Mouse (Mus musculus) lung, postnatal 0 days (tissue): ENCODE results near the gene Ddx58. TPM values are rescaled to one million over a fixed set of nuclear protein-coding genes. Genes with fewer than 3 reads are reported as not detected.

ENCODE experiments used
- ATAC-seq: fragments of 200-750 bp; cut with Nextera tagmentation; 2 replicates; pipeline ENCODE4 v1.8.0; 2017; ENCODE audit warnings: moderate library complexity
- DNase-seq: peaks from one replicate; pipeline ENCODE4 v3.0.0-alpha.2; 2016; ENCODE audit warnings: low spot score
- H3K27ac ChIP-seq: fragments of 300-500 bp; sonication (generic); 2 replicates; pipeline ENCODE4 v1.5.1; 2014; ENCODE audit warnings: antibody characterized with exemption, mild to moderate bottlenecking, low read length, mixed read lengths
- H3K27me3 ChIP-seq: fragments of 300-500 bp; sonication (generic); replicated peaks from 2 replicates; pipeline ENCODE4 v1.6.1; 2014; ENCODE audit warnings: low read length, mixed read lengths; ENCODE audit not compliant: insufficient read depth
- H3K36me3 ChIP-seq: fragments of 300-500 bp; sonication (generic); 2 replicates; pipeline ENCODE4 v1.6.1; 2014; ENCODE audit warnings: low read length, mixed read lengths; ENCODE audit not compliant: insufficient read depth
- H3K4me1 ChIP-seq: fragments of 300-500 bp; sonication (generic); 2 replicates; pipeline ENCODE4 v1.6.1; 2014; ENCODE audit warnings: antibody characterized with exemption, low read depth, low read length, mixed read lengths; ENCODE audit not compliant: insufficient read depth
- H3K4me2 ChIP-seq: fragments of 300-500 bp; sonication (generic); replicated peaks from 2 replicates; pipeline ENCODE4 v1.6.1; 2014; ENCODE audit warnings: low read depth, mild to moderate bottlenecking, low read length, moderate library complexity, mixed read lengths
- H3K4me3 ChIP-seq: fragments of 300-500 bp; sonication (generic); 2 replicates; pipeline ENCODE4 v1.5.1; 2014; ENCODE audit warnings: low read depth, low read length
- H3K9ac ChIP-seq: fragments of 300-500 bp; sonication (generic); replicated peaks from 2 replicates; pipeline ENCODE4 v1.6.1; 2014; ENCODE audit warnings: low read depth, mild to moderate bottlenecking
- H3K9me3 ChIP-seq: fragments of 300-500 bp; sonication (generic); 2 replicates; pipeline ENCODE4 v1.6.1; 2016; ENCODE audit warnings: low read length, mixed read lengths
- CTCF ChIP-seq: IDR thresholded peaks from 2 replicates; pipeline ENCODE4 v1.5.1; 2016; ENCODE audit warnings: antibody characterized with exemption, mild to moderate bottlenecking
- EP300 ChIP-seq: IDR thresholded peaks from 2 replicates; pipeline ENCODE4 v1.6.1; 2016; ENCODE audit warnings: antibody characterized with exemption, mild to moderate bottlenecking, control low read depth
- WGBS: fragments of 180-500 bp; shearing (Covaris S2); extraction: QIAGEN DNeasy Blood & Tissue Kit; methylation state at CpG from one replicate; pipeline ENCODE4 v1.1.7; 2014; 5-methylcytosine and 5-hydroxymethylcytosine counted together
- polyA plus RNA-seq: library from polyadenylated mRNA; unstranded; fragments of >200 nt; fragmentation: Nextera tagmentation; extraction: Ambion mirVana; gene quantifications from 2 replicates; pipeline ENCODE4 v1.2.1, GENCODE M21; 2015

Ddx58 gene
- polyA plus RNA-seq, 1 experiment from 2014 or later: 15.3 TPM

DNA sequence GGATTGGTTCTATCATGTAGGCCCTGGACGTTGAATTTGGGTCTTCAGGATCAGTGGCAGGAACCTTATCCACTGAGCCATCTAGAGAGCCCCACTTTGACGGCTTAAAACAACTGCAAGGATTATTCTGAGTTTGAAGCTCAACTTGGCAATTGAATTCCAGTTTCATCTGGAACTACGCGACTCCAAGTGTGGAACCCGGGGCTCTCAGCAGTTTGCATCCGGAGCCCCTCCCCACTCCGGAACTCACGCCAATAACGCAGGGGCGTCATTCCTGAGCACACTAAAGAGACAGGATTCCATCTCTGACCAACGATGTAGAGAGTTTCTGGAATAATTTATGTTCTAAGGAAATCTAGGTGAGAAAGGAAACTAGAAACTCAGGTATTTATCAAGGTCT is 12.5 kb downstream of the Ddx58 start:
- DNase-seq (no peak), ATAC-seq (no peak)
- Histone ChIP-seq H3K4me2 (no peak overlapping the region), H3K27me3 (no peaks in the 10 kb centered on the region), H3K4me3 (no peak overlapping the region), H3K9ac (no peak overlapping the region), H3K27ac (no peak overlapping the region), H3K9me3 (no peaks in the 10 kb centered on the region), H3K36me3 (peaks cover 5% of the 10 kb centered on the region; the same call in 1 of the 2 replicates), H3K4me1 (no peaks in the 10 kb centered on the region)
- TF ChIP-seq EP300 (no peak), CTCF (no peak)
- WGBS: 72% methylated on average over 11 of the region's 11 CpGs

DNA sequence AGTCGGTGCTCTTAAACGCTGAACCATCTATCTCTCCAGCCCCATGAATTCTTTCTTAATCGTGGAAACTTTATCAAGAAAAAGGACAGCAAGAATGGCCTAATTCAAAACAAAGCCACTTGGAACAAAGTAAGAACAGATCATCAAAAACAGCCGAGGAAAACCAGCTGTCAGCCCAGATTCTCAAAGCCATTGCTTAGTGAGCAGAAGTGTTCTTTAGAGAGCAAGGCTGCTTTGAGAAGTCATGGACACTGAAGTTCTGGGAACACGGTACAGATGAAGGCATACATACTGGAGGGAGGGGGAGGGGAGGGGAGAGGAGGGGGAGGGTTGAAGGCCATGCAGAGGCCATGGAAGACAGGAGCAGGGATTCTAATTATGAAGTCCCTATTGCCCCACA is 13.5 kb downstream of the Ddx58 start:
- H3K9ac ChIP-seq: no peak overlapping the region
- H3K27me3 ChIP-seq: no peaks in the 10 kb centered on the region
- H3K4me3 ChIP-seq: no peak overlapping the region
- TF ChIP-seq CTCF: no peak
- no peak for TF ChIP-seq EP300
- H3K9me3 ChIP-seq: no peaks in the 10 kb centered on the region
- no peaks in the 10 kb centered on the region for H3K4me1 ChIP-seq
- ATAC-seq: peak; percentile 88
- WGBS: 53% methylated on average over 5 of the region's 5 CpGs
- no peak overlapping the region; the same call in 1 of the 2 replicates for H3K27ac ChIP-seq
- H3K36me3 ChIP-seq: peaks cover 5% of the 10 kb centered on the region; the same call in 1 of the 2 replicates
- peak; percentile 78 for DNase-seq
- no peak overlapping the region for H3K4me2 ChIP-seq

DNA sequence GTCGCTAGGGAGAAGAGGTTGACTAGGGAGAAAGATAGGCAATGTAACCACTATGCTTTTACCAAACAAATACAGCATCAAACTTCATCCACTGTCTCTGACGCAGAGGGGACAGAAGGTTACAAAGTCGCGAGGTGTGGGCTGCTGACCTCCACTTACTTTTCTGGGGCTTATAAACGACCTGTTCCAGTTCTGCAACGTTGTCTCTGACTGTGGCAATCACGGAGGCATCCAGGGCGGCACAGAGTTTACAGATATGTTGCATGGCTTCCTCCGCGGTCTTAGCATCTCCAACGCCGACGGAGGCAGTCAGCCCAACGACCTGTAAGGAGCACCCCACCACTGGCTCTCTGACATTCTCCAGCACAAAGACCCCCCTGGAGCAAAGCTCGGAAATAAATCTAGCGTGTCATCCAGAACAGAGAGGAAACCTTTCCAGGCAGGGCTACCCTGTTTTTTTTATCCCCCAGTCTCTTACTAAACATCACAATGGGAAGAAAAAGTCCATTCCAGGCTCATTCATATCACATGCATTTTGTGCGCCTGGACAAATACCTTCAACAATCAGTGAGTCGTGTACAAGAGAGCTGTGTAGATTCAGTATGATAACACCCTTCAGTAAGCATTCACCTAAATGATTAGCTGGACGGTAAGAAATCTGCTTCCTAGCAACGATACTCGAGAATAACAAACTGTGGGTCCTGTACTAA is 17.6 kb downstream of the Ddx58 start:
- H3K9me3 ChIP-seq: no peaks in the 10 kb centered on the region
- 48% methylated on average over 21 of the region's 21 CpGs for WGBS
- H3K27me3 ChIP-seq: no peaks in the 10 kb centered on the region
- H3K9ac ChIP-seq: no peak overlapping the region
- ATAC-seq (no peak), DNase-seq (no peak)
- TF ChIP-seq EP300: no peak
- no peak for TF ChIP-seq CTCF
- no peak overlapping the region for H3K4me3 ChIP-seq
- H3K4me1 ChIP-seq: no peaks in the 10 kb centered on the region
- H3K27ac ChIP-seq: no peak overlapping the region
- no peaks in the 10 kb centered on the region for H3K36me3 ChIP-seq
- no peak overlapping the region for H3K4me2 ChIP-seq

DNA sequence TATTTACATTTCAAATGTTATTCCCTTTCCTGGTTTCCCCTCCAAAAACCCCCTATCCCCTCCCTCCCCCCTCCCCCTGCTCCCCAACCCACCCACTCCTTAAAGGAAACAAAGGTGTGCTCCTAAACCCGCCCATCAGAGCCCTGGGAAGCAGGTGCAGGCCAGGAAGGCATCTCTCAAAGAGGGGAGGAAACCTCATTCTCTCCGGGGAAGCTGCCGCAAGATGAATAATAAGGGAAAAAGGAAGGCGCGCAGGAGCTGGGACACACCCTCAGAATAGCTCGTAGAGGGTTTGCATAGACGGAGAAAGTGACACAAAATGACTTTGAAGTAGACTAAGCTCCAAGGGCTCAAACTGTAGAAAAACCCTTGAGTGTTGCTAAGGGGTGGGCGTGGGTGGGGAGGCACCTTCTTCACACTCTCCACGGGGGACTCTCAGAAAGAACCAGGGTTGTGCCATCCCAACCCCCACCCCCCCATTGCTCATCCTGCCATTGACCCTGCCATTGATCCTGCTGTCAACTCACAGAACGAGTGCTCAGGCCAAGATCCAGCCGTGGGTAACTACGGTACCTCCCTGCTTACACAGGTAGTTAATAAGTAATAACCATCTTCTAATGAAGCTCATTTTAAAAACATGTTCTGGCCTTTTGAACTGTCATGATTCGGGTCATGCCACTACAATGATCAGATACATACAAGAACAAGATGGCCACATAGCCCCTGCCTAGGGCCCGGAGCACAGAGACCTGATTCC is 18.4 kb downstream of the Ddx58 start:
- no peak overlapping the region for H3K4me2 ChIP-seq
- WGBS: 29% methylated on average over 14 of the region's 14 CpGs
- no peak for DNase-seq
- no peaks in the 10 kb centered on the region for H3K4me1 ChIP-seq
- H3K4me3 ChIP-seq: no peak overlapping the region
- H3K36me3 ChIP-seq: peaks cover 2% of the 10 kb centered on the region; the same call in 1 of the 2 replicates
- no peaks in the 10 kb centered on the region for H3K9me3 ChIP-seq
- H3K27me3 ChIP-seq: no peaks in the 10 kb centered on the region
- no peak for TF ChIP-seq EP300
- no peak for ATAC-seq
- H3K27ac ChIP-seq: no peak overlapping the region
- H3K9ac ChIP-seq: no peak overlapping the region

DNA sequence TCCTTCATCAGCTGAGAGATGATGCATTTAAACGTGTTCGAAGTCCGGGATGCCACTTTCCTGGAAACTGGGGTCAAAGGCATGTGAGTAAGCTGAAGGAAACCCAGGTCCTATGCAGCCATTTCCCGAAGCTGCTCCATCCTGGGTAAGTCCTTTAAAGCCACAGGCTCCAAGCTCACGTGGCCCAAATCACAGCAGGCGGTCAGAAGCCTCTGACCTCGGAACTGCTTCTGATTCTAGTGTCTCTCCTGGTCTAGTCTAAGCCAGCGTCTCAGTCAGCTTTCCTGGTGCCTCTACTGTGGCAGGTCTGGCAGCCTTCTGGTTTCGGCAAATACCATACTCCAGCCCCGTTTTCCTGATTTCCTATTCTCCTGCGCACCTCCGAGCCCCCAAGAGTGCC is 19.2 kb downstream of the Ddx58 start:
- Histone ChIP-seq H3K4me2 (no peak overlapping the region), H3K27me3 (no peaks in the 10 kb centered on the region), H3K36me3 (peaks cover 3% of the 10 kb centered on the region; the same call in 1 of the 2 replicates), H3K9ac (no peak overlapping the region), H3K4me1 (no peaks in the 10 kb centered on the region), H3K4me3 (no peak overlapping the region), H3K9me3 (no peaks in the 10 kb centered on the region), H3K27ac (no peak overlapping the region)
- TF ChIP-seq CTCF: no peak
- TF ChIP-seq EP300: no peak
- ATAC-seq: no peak
- 17% methylated on average over 12 of the region's 12 CpGs for WGBS
- DNase-seq: no peak

DNA sequence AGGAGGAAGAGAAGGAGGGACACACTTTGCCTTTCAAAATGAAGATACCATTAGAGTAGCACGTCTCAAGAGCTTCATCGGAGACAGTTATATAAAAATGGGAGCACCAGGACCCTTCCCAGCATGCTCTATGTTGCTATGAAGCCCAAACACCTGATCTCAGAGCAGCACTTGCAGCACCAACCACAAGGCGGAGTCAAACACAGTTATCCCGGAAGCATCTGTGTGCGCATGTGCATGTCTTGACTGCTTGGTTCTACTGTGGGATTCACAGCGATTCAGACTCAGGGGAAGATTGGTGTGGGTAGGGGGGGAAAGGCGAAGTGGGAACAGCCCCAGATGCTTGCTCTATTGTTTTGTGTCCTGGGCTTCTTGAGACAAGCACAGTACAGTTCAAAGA is 21.2 kb downstream of the Ddx58 start:
- Histone ChIP-seq H3K9me3 (no peaks in the 10 kb centered on the region), H3K4me3 (no peak overlapping the region), H3K27ac (no peak overlapping the region), H3K27me3 (no peaks in the 10 kb centered on the region), H3K36me3 (peaks cover 3% of the 10 kb centered on the region; the same call in 1 of the 2 replicates), H3K4me2 (no peak overlapping the region), H3K9ac (no peak overlapping the region), H3K4me1 (no peaks in the 10 kb centered on the region)
- no peak for TF ChIP-seq EP300
- peak; percentile 75 for TF ChIP-seq CTCF
- ATAC-seq: peak; percentile 47; the same call in 1 of the 2 replicates
- DNase-seq: peak; percentile 57
- WGBS: 76% methylated on average over 7 of the region's 7 CpGs
